Mouse (Mus musculus): ENCODE measurements around the gene Fndc3b.

DNA sequence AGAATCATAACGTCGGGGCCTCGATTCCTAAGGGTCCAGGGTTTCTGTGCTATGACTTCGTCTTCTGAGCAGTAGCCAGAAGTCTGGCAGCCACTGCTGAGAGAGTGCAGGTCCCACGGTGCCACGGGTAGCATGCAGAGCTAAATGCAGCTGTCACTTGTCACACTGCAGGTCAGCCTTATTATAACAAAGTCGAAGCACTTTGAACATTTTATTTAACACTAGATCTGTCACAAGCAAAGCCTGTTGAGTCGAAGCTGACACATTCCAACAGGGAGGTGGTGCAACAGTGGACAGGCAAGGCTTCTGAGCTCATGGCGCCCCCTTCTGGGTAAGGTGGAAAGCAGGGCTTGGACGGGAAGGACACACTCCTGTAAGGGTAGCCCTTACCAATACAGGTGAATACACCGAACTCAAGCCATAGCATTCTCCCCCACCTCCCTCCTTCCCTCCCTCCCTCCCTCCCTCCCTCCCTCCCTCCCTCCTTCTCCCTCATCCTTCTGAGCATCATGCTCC lies 243.5 kb downstream of the Fndc3b start:
- TF ChIP-seq CTCF (conservative IDR thresholded peaks at IDR 0.05 in 1 of 2, IDR thresholded peaks at IDR 0.05 in 1 of 2; ENCODE audit: low read depth in 2 of 2, low read length in 2 of 2) (peak in 1 of 2 experiments; percentile 60; a peak in 2 of 4 replicates), SMC3 (IDR thresholded peaks at IDR 0.05; ENCODE audit: low read depth, low read length) (peak; percentile 20; the same call in 1 of the 2 replicates), EP300 (IDR thresholded peaks at IDR 0.05; ENCODE audit: low read length) (no peak), USF1 (IDR thresholded peaks at IDR 0.05; ENCODE audit: low read depth, low read length) (no peak), MAZ (IDR thresholded peaks at IDR 0.05; ENCODE audit: low read depth, low read length) (no peak)
